Comparison of ENCODE assay signal across 26 mouse cellular contexts in the genomic region with DNA sequence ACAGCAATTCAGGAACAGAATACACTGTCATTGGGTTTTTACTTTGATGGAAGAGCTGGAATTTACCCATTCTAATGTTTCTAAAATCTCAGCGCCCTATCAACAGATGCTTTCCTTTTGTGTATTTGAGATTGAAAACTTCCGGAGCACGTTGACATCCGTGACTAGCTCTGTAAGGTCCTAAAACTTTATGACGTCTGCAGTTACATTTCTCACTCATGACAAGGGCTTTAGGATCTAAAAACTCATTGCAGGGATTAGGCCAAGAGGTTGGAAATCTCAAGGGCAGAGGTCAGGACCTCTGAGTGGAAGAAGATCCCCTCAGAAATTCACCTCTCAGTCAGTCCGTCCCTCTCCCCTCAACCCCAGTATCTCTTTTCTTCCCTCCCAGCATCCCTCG. TPM values are rescaled to one million over a fixed set of nuclear protein-coding genes. Genes with fewer than 3 reads are reported as not detected.
"Had no signal": no experiment of that assay in that cellular context is flagged by ENCODE, and none has a peak within 500 bp of the region (broad histone marks: within the 10 kb centered on the region; RNA-seq: fewer than 3 reads in every experiment).

No protein-coding gene starts in this region.

- H3K27me3 ChIP-seq: intestine, embryonic 15.5 days; limb, embryonic 12.5 days; limb, embryonic 15.5 days; lung, embryonic 15.5 days; midbrain, embryonic 12.5 days had no signal

- H3K4me3 ChIP-seq: intestine, embryonic 15.5 days; limb, embryonic 12.5 days; limb, embryonic 15.5 days; lung, embryonic 15.5 days; midbrain, embryonic 12.5 days; myocyte had no signal

- H3K4me1 ChIP-seq: midbrain, embryonic 12.5 days had no signal

- DNase-seq: kidney, adult 18-20 months; kidney, adult 9 months; kidney, postnatal 14 days; kidney, postnatal 4 days; left cerebral cortex, postnatal 4 days; liver, postnatal 0 days; lung, postnatal 10 days; lung, postnatal 36 days; spleen, adult 18-20 months; thymus, adult 18-20 months; thymus, postnatal 14 days had no signal

- ATAC-seq: intestine, embryonic 15.5 days; liver, postnatal 0 days; midbrain, embryonic 16.5 days had no signal

- H3K27ac ChIP-seq: intestine, embryonic 15.5 days; limb, embryonic 12.5 days; limb, embryonic 15.5 days; liver, embryonic 14.5 days; lung, embryonic 15.5 days; midbrain, embryonic 12.5 days had no signal

- H3K36me3 ChIP-seq: intestine, embryonic 15.5 days; limb, embryonic 12.5 days; limb, embryonic 15.5 days; lung, embryonic 15.5 days; midbrain, embryonic 12.5 days had no signal

RNA-seq across cellular contexts. Expression of gene Lax1, which starts 1.6 kb away (rescaled TPM):
- total RNA-seq: layer of hippocampus, adult 18-20 months; layer of hippocampus, postnatal 14 days had no signal

RNA-seq across cellular contexts. Expression of gene Zbed6, which starts 27.6 kb away (rescaled TPM):
- polyA plus RNA-seq: intestine, embryonic 15.5 days; kidney, embryonic 16.5 days; limb, embryonic 12.5 days; limb, embryonic 15.5 days; liver, embryonic 11.5 days; lung, embryonic 15.5 days; midbrain, embryonic 12.5 days; midbrain, embryonic 16.5 days; neural tube, embryonic 11.5 days; neural tube, embryonic 14.5 days; stomach, embryonic 16.5 days had no signal
